Mouse (Mus musculus) layer of hippocampus, postnatal 14 days (tissue): Measurements from ENCODE around the gene Fam53b. TPM values are rescaled to one million over a fixed set of nuclear protein-coding genes. Genes with fewer than 3 reads are reported as not detected.

Experiments
- total RNA-seq, 2 experiments: library from RNA; stranded (reverse); gene quantifications; 2 replicates each; pipeline ENCODE4 v1.2.3; 2021

The Fam53b gene
- total RNA-seq, 2 experiments from 2014 or later, result 26.4 to 27.2 TPM

Other genes with a start within 250 kb of the Fam53b start
- gene Oat, start 237.5 kb downstream of the Fam53b start, total RNA-seq, result 10 to 100 TPM; 67.5 to 72.9 TPM
- gene Nkx1-2, start 214.2 kb downstream of the Fam53b start, total RNA-seq, result not detected
- gene Lhpp, start 203.2 kb downstream of the Fam53b start, total RNA-seq, result 10 to 100 TPM; 30.5 to 31.2 TPM
- gene Eef1akmt2, start 38.8 kb upstream of the Fam53b start, total RNA-seq, result 10 to 100 TPM; 30.8 to 36.3 TPM
- gene Abraxas2, start 45.3 kb upstream of the Fam53b start, total RNA-seq, result 10 to 100 TPM; 26.4 to 29.6 TPM
- gene Zranb1, start 117.3 kb upstream of the Fam53b start, total RNA-seq, result 10 to 100 TPM; 34.4 to 38.1 TPM